Mouse (Mus musculus): ENCODE data around the gene Bmp8a.
"Not testable (repeated sequence)": the region's sequence is repeated elsewhere in the genome, so short reads cannot be mapped to it uniquely, and the experiment has no call there.

The Bmp8a gene

GRCm38 (mm10) chr4:123328946-123329345 is 14.1 kb downstream of the Bmp8a start:
- DNase-seq = no peak

DNA sequence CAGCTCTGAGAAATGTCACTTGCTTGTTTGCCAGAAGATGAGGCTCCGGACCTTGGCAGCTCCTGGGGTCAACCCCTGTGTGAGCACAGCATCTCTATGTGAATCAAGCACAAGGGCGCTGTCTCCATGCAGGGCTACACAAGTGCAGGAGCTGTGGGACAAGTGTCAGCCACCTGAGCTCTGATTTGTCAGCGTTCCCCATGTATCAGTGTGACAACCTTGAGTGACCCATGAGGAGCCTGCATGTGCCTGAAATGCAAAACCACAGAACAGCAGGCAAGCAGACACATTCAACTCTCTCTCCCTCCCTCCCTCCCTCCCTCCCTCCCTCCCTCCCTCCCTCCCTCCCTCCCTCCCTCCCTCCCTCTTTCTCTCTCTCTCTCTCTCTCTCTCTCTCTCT is 15.4 kb downstream of the Bmp8a start:
- no peak for DNase-seq

DNA sequence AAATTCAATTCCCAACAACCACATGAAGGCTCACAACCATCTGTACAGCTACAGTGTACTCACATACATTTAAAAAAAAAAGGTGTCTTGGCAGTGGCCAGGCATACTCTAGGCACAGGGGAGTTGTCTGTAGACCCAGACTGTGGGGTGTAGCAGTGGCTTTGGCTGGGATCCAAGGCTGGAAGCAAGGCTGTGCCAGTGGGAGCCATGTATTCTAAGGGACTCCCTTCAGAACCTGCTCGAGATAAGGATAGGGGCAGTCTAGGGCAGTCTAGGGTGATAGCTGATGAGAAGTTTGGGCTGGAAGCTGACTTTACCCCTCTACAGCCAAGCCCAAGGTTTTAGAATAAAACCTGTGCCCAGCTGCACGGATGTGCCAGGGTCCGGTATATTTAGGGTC is 17.0 kb downstream of the Bmp8a start:
- DNase-seq = no peak

DNA sequence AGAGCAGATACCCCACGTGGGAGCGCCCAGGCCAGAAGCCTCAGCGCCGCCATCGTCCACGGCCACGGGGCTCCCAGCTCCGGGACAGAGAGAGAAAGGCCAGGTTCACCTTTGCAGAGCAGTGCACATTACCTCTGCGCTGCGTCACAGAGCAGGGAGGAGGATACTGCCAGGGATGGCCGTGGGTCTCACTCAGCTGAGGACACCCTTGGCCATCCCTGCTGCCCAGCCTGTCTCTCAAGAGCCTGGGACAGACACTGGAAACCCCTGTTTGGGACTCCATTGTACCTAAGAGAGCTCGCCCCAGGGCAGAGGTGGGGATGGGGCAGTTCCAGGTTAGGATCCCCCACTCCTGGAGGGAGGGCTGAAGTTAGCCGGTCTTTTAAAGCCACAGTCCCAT is 19.5 kb downstream of the Bmp8a start, which contains the start of gene Oxct2a:
Gene Oxct2a, minus strand, starts transcription at position 101 of the 400 bp plus-strand sequence.
- no peak for DNase-seq

- DNase-seq = not testable (repeated sequence)
Observed at GRCm38 (mm10) chr4:123322910-123323309, 20.1 kb downstream of the Bmp8a start.

DNA sequence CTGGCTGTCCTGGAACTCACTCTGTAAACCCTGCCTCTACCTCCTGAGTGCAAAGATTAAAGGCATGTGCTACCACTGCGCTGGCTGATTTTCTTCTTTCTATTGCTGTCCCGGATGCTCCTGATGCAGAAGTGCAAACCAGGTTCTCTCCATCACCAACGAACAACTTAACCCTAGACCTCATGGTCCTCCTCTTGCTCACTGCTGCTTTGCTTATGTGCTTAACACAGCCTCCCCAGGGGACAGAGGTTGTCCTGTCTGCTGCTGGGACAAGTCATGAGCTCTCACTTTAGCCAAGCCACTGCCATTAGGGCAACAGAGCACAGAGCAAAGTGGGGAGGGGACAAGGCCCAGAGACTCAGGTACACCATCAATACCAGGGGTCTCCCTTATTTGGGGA is 28.6 kb downstream of the Bmp8a start:
- DNase-seq = no peak

DNA sequence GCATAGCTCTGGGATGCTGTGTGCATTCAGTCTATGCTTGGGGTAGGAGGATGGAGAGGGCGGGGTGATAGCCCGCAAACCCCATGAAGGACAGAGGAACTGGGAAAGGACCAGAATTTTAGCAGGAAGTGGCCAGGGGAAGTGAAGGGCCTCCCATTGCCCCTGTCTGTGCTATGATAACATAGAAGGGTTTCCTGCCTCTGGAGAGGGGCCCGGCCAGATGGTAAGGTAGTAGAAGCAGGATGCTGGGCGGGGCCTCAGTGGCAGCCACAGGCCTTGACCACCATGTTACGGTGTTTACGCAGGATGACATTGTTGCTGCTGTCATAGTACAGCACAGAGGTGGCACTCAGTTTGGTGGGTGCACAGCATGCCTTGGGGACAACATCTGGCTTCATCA is 30.0 kb downstream of the Bmp8a start:
- no peak for DNase-seq

GRCm38 (mm10) chr4:123311845-123312244 is 31.2 kb downstream of the Bmp8a start:
- DNase-seq = no peak

GRCm38 (mm10) chr4:123308292-123308691 is 34.8 kb downstream of the Bmp8a start:
- no peak for DNase-seq

DNA sequence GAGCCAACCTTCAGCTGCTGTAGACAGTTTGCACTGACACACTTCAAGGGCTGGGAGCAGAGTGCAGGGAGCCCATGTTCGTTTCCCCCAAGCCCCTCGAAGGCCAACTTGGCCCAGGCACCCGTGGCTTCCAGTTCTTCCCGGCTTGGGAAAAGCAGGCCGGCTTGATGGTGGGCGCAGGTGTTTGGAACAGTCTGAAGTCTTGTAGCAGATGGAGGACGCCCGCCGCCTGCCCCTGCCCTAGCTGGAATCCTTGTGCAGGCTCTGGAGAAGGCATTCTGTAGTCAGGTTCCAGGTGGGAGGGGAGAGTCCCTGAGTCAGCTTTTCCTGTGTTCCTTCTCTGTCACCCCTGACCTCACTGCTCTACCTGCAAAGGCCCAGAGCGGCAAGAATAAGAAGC is 36.1 kb downstream of the Bmp8a start:
- DNase-seq = no peak

DNA sequence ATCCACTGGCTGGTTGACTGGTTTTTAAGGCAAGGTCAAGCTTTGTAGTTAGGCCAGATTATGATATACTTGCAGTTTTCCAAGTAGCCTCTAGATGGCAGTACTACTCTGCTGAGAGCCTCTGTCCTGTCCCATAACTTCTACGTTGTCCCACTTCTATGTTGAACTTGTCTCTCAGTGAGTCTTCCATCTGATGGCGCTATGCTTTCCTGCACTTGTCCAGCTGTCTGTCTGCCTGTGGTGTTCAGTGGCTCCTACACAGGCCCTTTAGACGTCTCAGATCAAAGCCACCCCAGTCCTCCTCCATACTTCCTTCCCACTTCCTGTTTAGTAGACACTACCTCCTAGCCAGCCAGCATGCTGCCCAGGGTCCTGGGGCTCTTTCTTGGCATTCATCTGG is 37.3 kb downstream of the Bmp8a start:
- DNase-seq = peak; percentile 24

DNA sequence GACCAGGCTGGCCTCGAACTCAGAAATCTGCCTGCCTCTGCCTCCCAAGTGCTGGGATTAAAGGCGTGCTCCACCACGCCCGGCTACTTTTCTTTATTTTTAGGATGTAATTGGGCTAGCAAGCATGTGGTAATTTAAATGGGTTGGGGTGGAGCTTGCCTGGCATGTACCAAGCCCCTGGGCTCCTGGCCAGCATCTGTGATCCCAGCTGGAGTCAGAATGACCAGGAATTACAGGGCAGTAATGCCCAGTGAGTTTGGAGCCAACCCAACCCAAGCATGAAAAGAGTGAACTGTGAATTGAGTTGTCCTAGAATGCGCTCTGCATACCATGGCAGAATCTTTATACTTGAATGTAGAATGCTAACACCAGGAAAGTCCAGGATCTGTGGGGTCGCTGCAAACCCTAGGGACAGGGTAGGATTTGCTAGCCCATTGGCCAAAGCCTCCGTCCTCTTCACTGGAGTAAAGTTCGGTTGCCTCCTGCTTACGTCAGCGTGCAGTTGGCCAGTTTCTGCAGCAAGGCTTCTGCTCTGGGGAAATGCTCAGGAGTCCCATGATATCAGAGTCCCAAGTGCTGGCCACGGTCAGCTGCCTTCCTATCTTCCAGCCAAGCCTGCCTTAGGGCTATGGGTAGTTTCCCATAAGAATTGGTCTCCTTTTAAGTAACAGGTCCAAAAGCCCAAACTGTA is 43.9 kb downstream of the Bmp8a start:
- DNase-seq = no peak

- no peak for DNase-seq
Observed at GRCm38 (mm10) chr4:123298226-123298625, 44.8 kb downstream of the Bmp8a start.

DNA sequence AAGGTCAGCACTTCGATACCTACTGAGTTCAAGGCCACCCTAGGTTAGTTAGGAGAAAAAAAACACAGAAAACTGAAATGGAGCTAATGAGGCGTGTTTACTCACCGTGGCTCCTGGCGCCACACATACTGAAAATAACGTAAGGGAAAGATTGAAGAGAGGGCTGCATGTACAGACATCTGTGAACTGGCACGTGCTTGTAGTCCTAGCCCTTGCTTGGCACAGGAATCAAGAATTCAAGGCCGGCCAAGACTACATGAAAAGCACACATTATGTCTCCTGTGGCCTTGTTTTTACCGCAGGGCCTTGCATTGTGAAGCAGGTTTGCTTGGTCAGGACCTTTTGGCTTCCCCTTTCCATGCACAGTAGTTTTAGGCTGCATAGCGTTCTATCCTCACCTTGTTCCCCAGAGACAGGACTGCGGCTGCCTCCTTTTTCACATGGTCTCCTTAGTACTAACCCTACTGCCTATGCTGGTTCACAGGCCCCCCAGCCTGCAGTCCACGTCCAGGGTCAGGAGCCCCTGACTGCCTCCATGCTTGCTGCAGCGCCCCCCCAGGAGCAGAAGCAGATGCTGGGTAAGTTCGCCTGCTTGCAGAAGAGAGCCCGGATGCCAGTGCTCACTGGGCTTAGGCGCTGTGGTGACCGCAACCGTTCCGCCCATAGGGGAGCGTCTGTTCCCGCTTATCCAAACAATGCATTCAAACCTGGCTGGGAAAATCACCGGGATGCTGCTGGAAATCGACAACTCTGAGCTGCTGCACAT is 45.7 kb downstream of the Bmp8a start:
- no peak for DNase-seq

DNA sequence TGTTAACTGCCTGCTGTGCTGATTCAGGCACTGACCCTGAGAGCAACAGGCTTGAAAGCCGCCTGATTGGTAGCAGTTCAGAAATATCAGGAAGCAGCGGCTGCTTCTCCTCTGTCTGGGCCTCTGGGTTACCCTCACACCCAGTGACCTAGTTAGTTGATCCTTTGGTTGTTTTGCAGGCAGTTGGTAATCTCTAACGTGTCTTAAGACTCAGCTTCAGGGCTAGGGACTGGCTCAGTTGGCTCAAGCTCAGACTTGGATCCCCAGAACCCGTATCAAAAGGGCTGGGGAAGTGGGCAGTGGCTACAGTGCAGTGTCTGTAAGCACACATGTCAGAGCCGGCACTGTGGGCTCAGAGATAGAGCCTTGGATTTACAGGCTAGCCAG is 46.9 kb downstream of the Bmp8a start:
- DNase-seq = no peak

DNA sequence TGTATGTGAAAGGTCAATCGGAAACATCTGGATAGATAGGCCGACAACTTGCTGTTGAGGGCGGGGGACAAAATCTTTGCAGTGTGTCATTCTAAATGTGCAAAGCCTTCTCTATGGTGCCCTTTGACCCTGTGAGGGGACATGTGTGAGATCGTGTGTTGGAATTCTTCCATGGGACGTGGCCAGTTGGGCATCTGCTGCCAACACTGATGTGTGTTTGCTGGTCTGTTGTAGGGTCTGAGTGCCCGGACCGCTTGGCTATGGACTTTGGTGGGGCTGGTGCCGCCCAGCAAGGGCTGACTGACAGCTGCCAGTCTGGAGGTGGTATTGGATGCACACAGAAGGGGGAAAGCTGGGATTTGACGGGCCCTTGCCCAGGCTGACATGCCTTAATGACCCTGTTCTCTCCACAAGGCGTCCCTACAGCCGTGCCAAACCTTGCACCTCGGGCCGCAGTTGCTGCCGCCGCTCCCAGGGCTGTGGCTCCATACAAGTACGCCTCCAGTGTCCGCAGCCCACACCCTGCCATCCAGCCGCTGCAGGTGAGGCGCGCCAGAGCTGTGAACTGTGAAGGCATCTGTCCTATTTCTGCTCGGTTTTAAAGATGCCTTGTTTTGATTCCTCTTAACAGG is 47.4 kb downstream of the Bmp8a start:
- no peak for DNase-seq

- DNase-seq = not testable (repeated sequence)
Observed at GRCm38 (mm10) chr4:123295026-123295425, 48.0 kb downstream of the Bmp8a start.

DNA sequence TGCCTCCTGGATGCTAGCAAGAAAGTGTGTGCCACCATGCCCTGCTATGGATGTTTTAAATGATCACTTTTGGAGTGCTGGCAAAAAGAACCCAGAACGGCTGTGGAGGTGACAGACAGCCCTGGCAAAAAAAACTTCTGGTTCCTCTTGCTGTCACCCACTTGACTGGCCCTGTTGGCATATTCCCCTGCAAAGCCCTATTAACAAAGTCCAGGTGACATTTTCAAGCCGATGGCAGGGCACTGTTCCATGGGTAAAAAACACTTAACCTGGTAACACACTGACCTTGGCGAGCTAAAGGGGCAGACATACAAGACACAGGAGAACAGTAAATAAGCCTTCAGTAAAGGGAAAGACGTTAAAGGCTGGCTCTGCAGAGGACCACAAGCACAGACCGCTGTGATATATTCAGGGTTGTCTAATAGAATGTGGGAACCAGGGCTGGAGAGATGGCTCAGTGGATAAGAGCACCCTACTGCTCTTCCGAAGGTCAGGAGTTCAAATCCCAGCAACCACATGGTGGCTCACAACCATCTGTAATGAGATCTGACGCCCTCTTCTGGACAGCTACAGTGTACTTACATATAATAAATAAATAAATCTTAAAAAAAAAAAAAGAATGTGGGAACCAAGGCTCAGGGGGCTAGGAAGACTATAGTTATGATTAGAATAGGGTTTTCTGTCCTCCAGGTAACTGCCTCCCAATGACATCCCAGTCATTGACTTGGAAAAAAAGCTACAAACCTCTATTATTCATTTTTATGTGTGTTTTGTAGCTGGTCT is 49.2 kb downstream of the Bmp8a start:
- no peak for DNase-seq

DNA sequence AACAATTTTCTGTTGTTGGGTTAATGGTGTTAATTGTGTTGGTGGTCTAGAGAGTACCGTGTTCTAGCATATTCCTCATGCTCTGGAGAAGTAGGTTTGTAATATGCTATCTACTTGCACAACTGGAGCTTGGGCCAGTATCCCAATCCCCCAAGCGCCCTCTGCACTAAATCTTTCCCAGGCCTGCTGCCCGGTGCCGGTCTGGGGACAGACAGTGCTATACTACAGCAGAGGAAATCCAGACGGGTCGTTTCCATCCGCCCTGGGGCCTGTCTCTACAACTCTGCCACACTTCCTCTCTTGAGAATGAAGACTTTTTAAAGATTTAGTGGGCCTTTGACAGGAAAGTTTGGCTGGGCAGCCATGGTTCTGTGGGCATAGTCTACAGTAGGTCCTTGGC is 50.1 kb downstream of the Bmp8a start:
- DNase-seq = no peak

DNA sequence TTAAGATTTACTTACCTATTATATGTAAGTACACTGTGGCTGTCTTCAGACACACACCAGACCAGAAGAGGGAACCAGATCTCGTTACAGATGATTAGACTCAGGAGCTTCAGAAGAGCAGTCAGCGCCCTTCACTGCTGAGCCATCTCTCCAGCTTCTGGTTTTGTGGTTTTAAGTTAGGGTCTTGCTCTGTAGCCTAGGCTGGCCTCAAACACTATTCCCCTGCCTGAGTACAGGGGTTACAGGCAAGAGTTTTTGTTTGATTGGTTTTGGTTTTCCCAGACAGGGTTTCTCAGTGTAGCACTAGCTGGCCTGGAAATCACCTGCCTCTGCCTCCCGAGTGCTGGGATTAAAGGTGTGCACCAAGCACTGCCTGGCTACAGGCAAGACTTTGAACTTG is 50.7 kb downstream of the Bmp8a start:
- DNase-seq = no peak

DNA sequence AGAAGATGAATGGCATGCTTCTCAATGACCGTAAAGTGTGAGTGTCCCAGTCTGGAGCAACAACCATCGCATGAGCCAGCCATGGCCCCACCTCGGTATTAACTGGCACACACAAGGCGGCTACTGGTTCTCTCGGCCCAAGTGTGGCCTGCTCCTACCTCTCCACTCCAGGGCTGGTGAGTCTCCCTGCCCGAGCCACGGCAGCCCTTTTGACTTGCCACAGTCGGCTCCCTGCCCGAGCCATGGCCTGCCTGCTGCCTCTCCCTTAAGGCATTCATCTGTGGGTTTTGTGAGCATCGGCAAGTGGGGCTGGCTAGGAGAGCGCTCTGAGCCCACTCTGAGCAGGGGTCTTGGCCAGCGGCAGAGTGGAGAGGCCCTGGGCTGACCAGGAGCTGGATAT is 54.0 kb downstream of the Bmp8a start:
- no peak for DNase-seq

DNA sequence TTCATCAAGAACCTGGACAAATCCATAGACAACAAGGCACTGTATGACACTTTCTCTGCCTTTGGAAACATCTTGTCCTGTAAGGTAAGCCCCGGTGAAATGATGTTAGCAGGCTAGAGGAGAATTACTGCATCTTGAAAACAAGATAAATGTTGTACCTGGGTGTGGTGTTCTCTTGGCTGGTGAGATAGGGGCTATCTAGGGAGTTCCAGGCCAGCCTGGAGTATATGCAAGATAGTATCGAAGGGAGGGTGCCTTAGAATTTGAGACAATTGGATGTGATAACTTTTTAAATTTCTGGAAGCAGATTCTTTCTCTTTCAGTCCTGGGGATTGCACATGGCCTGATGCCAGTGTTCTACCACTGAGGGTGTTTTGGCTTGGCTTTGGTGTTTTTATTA is 56.3 kb downstream of the Bmp8a start:
- DNase-seq = no peak
